Mouse (Mus musculus): ENCODE measurements around the gene Foxj2. TPM values are rescaled to one million over a fixed set of nuclear protein-coding genes. Genes with fewer than 3 reads are reported as not detected.

The Foxj2 gene
- 5.9 TPM for polyA plus RNA-seq (2015; fragmentation: Illumina TruSeq; extraction: RNeasy Lipid Tissue Mini Kit (QIAGEN cat#74804); ENCODE audit: insufficient read depth, low read depth, low replicate concordance)

GRCm38 (mm10) chr6:122819306-122820070 is at the start of gene Foxj2:
Gene Foxj2 (plus strand): TSS chr6:122819914.

GRCm38 (mm10) chr6:122801301-122801800 is 18.4 kb upstream of the Foxj2 start, which contains the start of gene Slc2a3:
Gene Slc2a3 (minus strand): TSS chr6:122801640.

GRCm38 (mm10) chr6:122855955-122856354 is 36.2 kb downstream of the Foxj2 start, which contains the start of gene C3ar1:
Gene C3ar1 (minus strand): TSS chr6:122856161.

GRCm38 (mm10) chr6:122873871-122874719 is 54.4 kb downstream of the Foxj2 start, which contains the start of gene Necap1:
Gene Necap1 (plus strand): TSS chr6:122874474.

Other genes with a start within 250 kb of the Foxj2 start
- 4.2 TPM for gene Apobec1, start 217.5 kb upstream of the Foxj2 start, polyA plus RNA-seq (2015; fragmentation: Illumina TruSeq; extraction: RNeasy Lipid Tissue Mini Kit (QIAGEN cat#74804); ENCODE audit: insufficient read depth, low read depth, low replicate concordance)
- not detected for gene Gdf3, start 209.8 kb upstream of the Foxj2 start, polyA plus RNA-seq (2015; fragmentation: Illumina TruSeq; extraction: RNeasy Lipid Tissue Mini Kit (QIAGEN cat#74804); ENCODE audit: insufficient read depth, low read depth, low replicate concordance)
- gene Dppa3, start 193.5 kb upstream of the Foxj2 start, polyA plus RNA-seq (2015; fragmentation: Illumina TruSeq; extraction: RNeasy Lipid Tissue Mini Kit (QIAGEN cat#74804); ENCODE audit: insufficient read depth, low read depth, low replicate concordance) = not detected
- not detected for gene Nanog, start 112.4 kb upstream of the Foxj2 start, polyA plus RNA-seq (2015; fragmentation: Illumina TruSeq; extraction: RNeasy Lipid Tissue Mini Kit (QIAGEN cat#74804); ENCODE audit: insufficient read depth, low read depth, low replicate concordance)
- 0.66 TPM for gene Slc2a3, start 18.3 kb upstream of the Foxj2 start, polyA plus RNA-seq (2015; fragmentation: Illumina TruSeq; extraction: RNeasy Lipid Tissue Mini Kit (QIAGEN cat#74804); ENCODE audit: insufficient read depth, low read depth, low replicate concordance)
- 1.1 TPM for gene C3ar1, start 36.2 kb downstream of the Foxj2 start, polyA plus RNA-seq (2015; fragmentation: Illumina TruSeq; extraction: RNeasy Lipid Tissue Mini Kit (QIAGEN cat#74804); ENCODE audit: insufficient read depth, low read depth, low replicate concordance)
- gene Necap1, start 54.6 kb downstream of the Foxj2 start, polyA plus RNA-seq (2015; fragmentation: Illumina TruSeq; extraction: RNeasy Lipid Tissue Mini Kit (QIAGEN cat#74804); ENCODE audit: insufficient read depth, low read depth, low replicate concordance) = 10.5 TPM
- gene Clec4a1, start 101.9 kb downstream of the Foxj2 start, polyA plus RNA-seq (2015; fragmentation: Illumina TruSeq; extraction: RNeasy Lipid Tissue Mini Kit (QIAGEN cat#74804); ENCODE audit: insufficient read depth, low read depth, low replicate concordance) = 1.3 TPM
- gene Clec4a3, start 132.6 kb downstream of the Foxj2 start, polyA plus RNA-seq (2015; fragmentation: Illumina TruSeq; extraction: RNeasy Lipid Tissue Mini Kit (QIAGEN cat#74804); ENCODE audit: insufficient read depth, low read depth, low replicate concordance) = 2.5 TPM
- not detected for gene Clec4a4, start 170.5 kb downstream of the Foxj2 start, polyA plus RNA-seq (2015; fragmentation: Illumina TruSeq; extraction: RNeasy Lipid Tissue Mini Kit (QIAGEN cat#74804); ENCODE audit: insufficient read depth, low read depth, low replicate concordance)
- gene Clec4b1, start 230.0 kb downstream of the Foxj2 start, polyA plus RNA-seq (2015; fragmentation: Illumina TruSeq; extraction: RNeasy Lipid Tissue Mini Kit (QIAGEN cat#74804); ENCODE audit: insufficient read depth, low read depth, low replicate concordance) = not detected

All from pancreas, adult 10 weeks (tissue).